Mouse (Mus musculus): ENCODE results near the gene S100a6. TPM values are rescaled to one million over a fixed set of nuclear protein-coding genes. Genes with fewer than 3 reads are reported as not detected.

Gene S100a6
- total RNA-seq, 2 experiments from 2014 or later: 71.7 to 72.5 TPM

DNA sequence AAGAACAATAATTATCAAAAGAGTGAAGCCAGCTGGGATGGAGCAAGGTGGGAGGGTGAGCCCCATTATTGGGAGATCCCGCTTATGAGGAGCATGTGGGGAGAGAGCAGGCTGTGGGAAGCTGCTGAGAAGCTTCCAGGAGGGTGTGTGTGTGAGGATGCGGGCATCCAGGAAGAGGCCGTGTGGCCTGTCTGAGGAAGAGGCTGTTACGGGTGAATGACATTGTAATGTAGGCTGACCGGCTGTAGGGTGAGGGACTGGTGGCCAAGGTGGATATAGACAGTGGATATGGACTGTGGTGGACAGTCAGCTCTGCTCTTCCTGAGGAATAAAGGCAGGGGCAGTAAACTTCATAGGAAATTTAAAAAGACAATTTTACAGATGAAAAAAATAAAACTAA, 12.8 kb downstream of the S100a6 start:
- no peak for DNase-seq (ENCODE audit: low spot score in 2 of 2)

- DNase-seq (ENCODE audit: low spot score in 2 of 2): no peak
These were observed 13.8 kb downstream of the S100a6 start for GRCm38 (mm10) chr3:90626266-90627021.

GRCm38 (mm10) chr3:90627366-90627765, 14.7 kb downstream of the S100a6 start:
- no peak for DNase-seq (ENCODE audit: low spot score in 2 of 2)

DNA sequence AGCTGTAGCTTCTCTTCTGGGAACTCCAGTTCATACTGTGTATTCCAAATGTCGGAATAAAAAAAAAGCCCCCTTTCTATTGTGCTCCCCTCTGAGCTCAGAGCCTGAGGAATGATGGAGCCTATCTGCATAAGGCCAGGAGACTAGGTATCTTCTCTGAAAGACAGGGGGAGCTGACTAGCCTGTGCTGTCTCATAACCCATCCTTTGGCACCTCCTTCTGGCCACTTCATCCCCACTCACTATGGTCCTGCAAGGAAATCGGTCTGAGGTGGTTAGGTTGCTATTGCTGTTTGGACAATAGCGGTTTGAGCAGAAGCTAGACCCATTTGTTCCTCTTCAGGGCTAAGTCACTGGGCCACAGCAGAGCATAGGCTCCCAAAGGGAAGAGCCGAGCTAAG, 15.1 kb downstream of the S100a6 start:
- no peak for DNase-seq (ENCODE audit: low spot score in 2 of 2)

- DNase-seq (ENCODE audit: low spot score in 2 of 2): no peak
These were observed 16.6 kb downstream of the S100a6 start for GRCm38 (mm10) chr3:90629298-90629697.

DNA sequence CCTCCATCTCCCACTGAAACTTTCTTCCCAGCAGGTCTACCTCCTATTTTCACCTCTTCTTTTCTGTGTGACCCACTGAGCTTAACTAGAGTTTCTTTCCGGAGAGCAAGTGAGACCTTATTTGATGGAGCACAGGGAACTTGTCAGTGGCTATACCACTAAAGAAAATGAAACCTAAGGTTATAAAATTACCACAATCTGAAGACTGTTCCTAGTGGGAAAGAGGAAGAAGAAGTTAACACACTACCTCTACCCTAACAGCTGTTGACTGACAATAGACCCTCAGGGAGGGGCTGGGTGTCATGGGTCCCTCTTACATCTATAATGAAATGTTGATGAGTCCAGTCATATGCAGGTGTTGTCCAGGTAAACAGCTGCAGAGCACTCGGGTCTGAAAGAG, 19.3 kb downstream of the S100a6 start:
- DNase-seq (ENCODE audit: low spot score in 2 of 2): no peak

GRCm38 (mm10) chr3:90638511-90639275, 26.0 kb downstream of the S100a6 start:
- no peak for DNase-seq (ENCODE audit: low spot score in 2 of 2)

- DNase-seq (ENCODE audit: low spot score in 2 of 2): no peak
These were observed 27.0 kb downstream of the S100a6 start for GRCm38 (mm10) chr3:90639511-90640154.

- no peak for DNase-seq (ENCODE audit: low spot score in 2 of 2)
These were observed 28.3 kb downstream of the S100a6 start for GRCm38 (mm10) chr3:90640981-90641380.

DNA sequence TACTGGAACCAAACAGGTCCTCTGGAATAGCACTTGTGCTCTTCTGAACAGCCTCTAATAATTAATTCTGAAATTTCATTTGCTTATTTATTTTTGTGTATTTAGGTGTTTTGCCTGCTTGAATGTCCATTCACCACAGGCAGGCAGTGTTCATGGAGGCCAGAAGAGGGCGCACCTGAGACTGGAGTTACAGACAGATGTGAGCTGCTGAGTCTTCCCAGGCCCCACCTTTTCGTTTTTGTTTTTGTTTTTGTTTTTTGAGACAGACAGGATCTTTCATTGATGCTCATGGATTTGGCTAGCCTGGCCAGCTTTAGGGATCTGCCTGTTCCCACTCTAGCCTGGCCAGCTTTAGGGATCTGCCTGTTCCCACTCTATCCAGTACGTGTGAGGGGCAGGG, 31.5 kb downstream of the S100a6 start:
- DNase-seq (ENCODE audit: low spot score in 2 of 2): peak in 1 of 2 experiments; percentile 29

- DNase-seq (ENCODE audit: low spot score in 2 of 2): no peak
These were observed 34.6 kb downstream of the S100a6 start for GRCm38 (mm10) chr3:90647291-90647690.

- DNase-seq (ENCODE audit: low spot score in 2 of 2): no peak
These were observed 36.3 kb downstream of the S100a6 start for GRCm38 (mm10) chr3:90648981-90649380.

- no peak for DNase-seq (ENCODE audit: low spot score in 2 of 2)
These were observed 37.1 kb downstream of the S100a6 start for GRCm38 (mm10) chr3:90649832-90650231.

DNA sequence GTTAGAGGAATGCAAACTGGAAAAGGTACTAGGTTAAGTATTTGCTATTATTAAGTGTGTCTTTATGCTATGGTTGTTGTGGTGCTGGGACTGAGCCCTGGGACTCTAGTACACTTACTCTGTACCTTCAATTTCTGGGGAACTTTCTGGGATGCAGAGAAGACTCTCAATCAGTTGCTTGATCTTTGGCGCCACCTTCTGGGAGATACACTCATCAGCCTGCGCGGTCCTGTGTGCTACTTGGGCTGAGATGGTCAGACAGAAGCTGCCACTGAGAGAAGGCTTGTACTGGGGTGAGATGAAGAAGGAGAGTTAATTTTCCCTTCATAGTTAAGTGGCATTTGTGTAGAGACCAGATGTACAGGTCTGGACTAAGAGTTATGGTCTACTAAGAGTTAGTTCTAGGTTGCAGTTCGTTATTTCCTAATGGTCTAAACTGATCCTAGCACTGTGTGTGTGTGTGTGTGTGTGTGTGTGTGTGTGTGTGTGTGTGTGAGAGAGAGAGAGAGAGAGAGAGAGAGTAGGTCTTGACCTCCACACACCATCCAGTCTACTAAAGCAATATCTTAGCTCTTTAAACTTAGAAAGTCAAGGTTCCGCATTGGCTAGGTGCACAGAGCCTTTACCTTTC, 40.3 kb downstream of the S100a6 start:
- DNase-seq (ENCODE audit: low spot score in 2 of 2): peak in 1 of 2 experiments; percentile 16

GRCm38 (mm10) chr3:90653717-90654116, 41.0 kb downstream of the S100a6 start, which contains the start of gene S100a7a:
Gene S100a7a, plus strand, starts transcription at chr3:90654017.
- no peak for DNase-seq (ENCODE audit: low spot score in 2 of 2)

GRCm38 (mm10) chr3:90657405-90657804, 44.7 kb downstream of the S100a6 start:
- no peak for DNase-seq (ENCODE audit: low spot score in 2 of 2)

DNA sequence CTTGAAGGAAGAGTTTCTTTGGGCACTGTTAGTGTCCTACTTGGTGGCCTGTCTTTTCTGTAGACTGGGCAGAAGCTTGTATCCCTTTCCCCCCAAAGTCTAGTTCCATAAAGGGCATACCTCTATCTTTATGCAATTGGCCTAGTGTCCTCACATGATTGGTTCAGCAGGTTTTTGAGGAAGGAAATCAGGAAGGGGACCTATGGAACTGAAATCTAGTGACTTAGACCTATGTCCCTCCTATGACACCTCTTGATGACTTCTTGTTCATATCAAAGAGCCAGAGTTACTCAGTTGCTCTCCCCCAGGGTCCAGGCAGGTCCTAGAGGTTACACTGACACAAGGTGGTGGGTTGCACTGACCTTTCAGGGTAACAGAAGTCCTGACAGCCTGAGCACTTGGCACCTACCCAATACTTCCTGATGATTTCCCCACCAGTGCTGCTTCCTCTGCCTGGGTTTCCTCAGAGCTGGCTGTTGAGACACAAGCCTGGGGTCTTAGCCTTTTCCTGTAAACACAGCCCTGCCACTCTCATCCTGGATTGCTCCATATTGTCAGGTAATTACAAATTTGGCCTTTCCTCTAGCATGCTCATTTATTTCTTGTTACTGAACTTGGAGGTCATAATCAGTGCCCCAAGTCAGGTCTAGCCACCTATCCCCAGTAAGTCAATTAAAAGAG, 46.8 kb downstream of the S100a6 start:
- no peak for DNase-seq (ENCODE audit: low spot score in 2 of 2)

GRCm38 (mm10) chr3:90664219-90664618, 51.5 kb downstream of the S100a6 start:
- DNase-seq (ENCODE audit: low spot score in 2 of 2): no peak

GRCm38 (mm10) chr3:90668846-90669245, 56.2 kb downstream of the S100a6 start, which contains the start of gene S100a8:
Gene S100a8, plus strand, starts transcription at chr3:90668978.
- no peak for DNase-seq (ENCODE audit: low spot score in 2 of 2)

Measured in adrenal gland, postnatal 4 days (tissue).